Mouse (Mus musculus) liver, embryonic 14.5 days (tissue): ENCODE measurements around the gene Cyp1b1. TPM values are rescaled to one million over a fixed set of nuclear protein-coding genes. Genes with fewer than 3 reads are reported as not detected.

Source experiments
- ATAC-seq: fragments of 200-750 bp; cut with Nextera tagmentation; 2 replicates; pipeline ENCODE4 v1.8.0; 2017; ENCODE audit warnings: moderate number of reproducible peaks, mild to moderate bottlenecking, moderate library complexity; ENCODE audit not compliant: insufficient read depth
- DNase-seq, 3 experiments: peaks; one replicate each; pipeline ENCODE4 v3.0.0-alpha.2; 2012 to 2013; ENCODE audit warnings: low read depth in 3 of 3, low spot score in 3 of 3
- H3K27ac ChIP-seq: fragments of 300-500 bp; sonication (generic); 2 replicates; pipeline ENCODE4 v1.5.1; 2014; ENCODE audit warnings: moderate library complexity, mild to moderate bottlenecking, control low read depth, inconsistent platforms
- H3K27me3 ChIP-seq: fragments of 300-500 bp; sonication (generic); 2 replicates; pipeline ENCODE4 v1.6.1; 2014; ENCODE audit warnings: mild to moderate bottlenecking, low read length, moderate library complexity; ENCODE audit not compliant: control insufficient read depth, insufficient read depth
- H3K36me3 ChIP-seq: fragments of 300-500 bp; sonication (generic); replicated peaks from 2 replicates; pipeline ENCODE4 v1.6.1; 2014; ENCODE audit warnings: low read depth; ENCODE audit not compliant: control insufficient read depth, insufficient read depth
- H3K4me1 ChIP-seq, 2 experiments: fragments of 200-500 bp in 1 of 2; fragments of 300-500 bp in 1 of 2; sonication (generic) in 1 of 2; replicated peaks; 2 replicates each; pipeline ENCODE4 v1.6.1; 2012 to 2014; ENCODE audit warnings: antibody characterized with exemption in 1 of 2, inconsistent platforms in 1 of 2, low read length in 1 of 2; ENCODE audit not compliant: control insufficient read depth in 2 of 2, insufficient read depth in 2 of 2
- H3K4me2 ChIP-seq: fragments of 300-500 bp; sonication (generic); 2 replicates; pipeline ENCODE4 v1.6.1; 2014; ENCODE audit warnings: low read depth, mild to moderate bottlenecking, control low read depth, moderate library complexity
- H3K4me3 ChIP-seq, 2 experiments: fragments of 200-500 bp in 1 of 2; fragments of 300-500 bp in 1 of 2; sonication (generic) in 1 of 2; 2 replicates each; pipeline ENCODE4 v1.5.1; 2012 to 2014; ENCODE audit warnings: low read depth in 2 of 2, low read length in 2 of 2, mild to moderate bottlenecking in 2 of 2, control low read depth in 1 of 2, inconsistent platforms in 1 of 2, moderate library complexity in 1 of 2; ENCODE audit not compliant: insufficient read depth in 1 of 2
- H3K9ac ChIP-seq: fragments of 300-500 bp; sonication (generic); replicated peaks from 2 replicates; pipeline ENCODE4 v1.6.1; 2014; ENCODE audit warnings: mild to moderate bottlenecking, control low read depth, moderate library complexity
- H3K9me3 ChIP-seq: fragments of 300-500 bp; sonication (generic); 2 replicates; pipeline ENCODE4 v1.6.1; 2016; ENCODE audit warnings: low read length, mixed read lengths; ENCODE audit not compliant: control insufficient read depth
- CTCF ChIP-seq: IDR thresholded peaks from 2 replicates; pipeline ENCODE4 v1.5.1; 2016; ENCODE audit warnings: antibody characterized with exemption, low read depth, control low read depth
- EP300 ChIP-seq: IDR thresholded peaks from 2 replicates; pipeline ENCODE4 v1.6.1; 2016; ENCODE audit warnings: antibody characterized with exemption, low read depth
- WGBS: fragments of 180-500 bp; shearing (Covaris S2); extraction: QIAGEN DNeasy Blood & Tissue Kit; methylation state at CpG from one replicate; pipeline ENCODE4 v1.1.7; 2014; ENCODE audit not compliant: insufficient replicate concordance; 5-methylcytosine and 5-hydroxymethylcytosine counted together
- polyA plus RNA-seq, 2 experiments: library from polyadenylated mRNA; depleted of rRNA in 1 of 2; stranded (reverse) in 1 of 2; unstranded in 1 of 2; fragments of >200 nt; fragmentation: Nextera tagmentation in 1 of 2; extraction: Ambion mirVana in 1 of 2; gene quantifications; 2 replicates each; pipeline versions ENCODE4 v1.2.1 to v1.2.3; 2012 to 2014

The Cyp1b1 gene
- polyA plus RNA-seq, 2 experiments: 0.13 TPM

DNA sequence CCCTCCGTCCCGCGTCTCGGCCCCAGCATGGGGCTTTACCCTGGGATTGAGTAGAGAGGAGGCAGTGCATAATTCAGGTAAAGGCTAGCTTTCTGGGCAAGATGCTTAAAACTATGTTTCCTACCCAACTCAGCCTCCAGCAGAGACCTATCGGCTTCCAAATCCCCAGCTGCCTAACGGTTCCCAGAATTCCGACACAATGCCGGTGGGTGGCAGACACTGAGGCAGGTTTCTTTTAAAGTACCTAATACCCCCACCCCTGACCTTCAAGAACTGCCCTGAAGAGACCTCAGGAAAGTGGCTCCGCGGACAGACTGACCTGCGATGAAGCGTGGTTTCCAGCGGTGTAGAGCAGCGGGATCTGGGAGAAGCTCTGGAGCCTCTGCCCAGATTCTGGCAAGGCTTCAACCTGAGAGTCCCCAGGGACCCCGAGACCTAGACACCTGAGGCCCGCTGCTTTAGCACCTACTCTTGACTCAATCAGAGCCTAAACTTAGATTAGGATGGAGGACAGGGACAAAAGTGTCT is 429 bp downstream of the Cyp1b1 start:
- Histone ChIP-seq H3K27me3 (peaks cover 66% of the 10 kb centered on the region), H3K4me1 (no peaks in the 10 kb centered on the region), H3K27ac (no peak overlapping the region), H3K4me2 (no peak overlapping the region; the same call in none of the 2 replicates), H3K4me3 (no peak overlapping the region), H3K36me3 (no peaks in the 10 kb centered on the region), H3K9ac (no peak overlapping the region), H3K9me3 (no peaks in the 10 kb centered on the region)
- no peak for TF ChIP-seq EP300
- TF ChIP-seq CTCF: no peak
- WGBS: 3% methylated on average over 16 of the region's 16 CpGs
- DNase-seq: no peak
- ATAC-seq: no peak

DNA sequence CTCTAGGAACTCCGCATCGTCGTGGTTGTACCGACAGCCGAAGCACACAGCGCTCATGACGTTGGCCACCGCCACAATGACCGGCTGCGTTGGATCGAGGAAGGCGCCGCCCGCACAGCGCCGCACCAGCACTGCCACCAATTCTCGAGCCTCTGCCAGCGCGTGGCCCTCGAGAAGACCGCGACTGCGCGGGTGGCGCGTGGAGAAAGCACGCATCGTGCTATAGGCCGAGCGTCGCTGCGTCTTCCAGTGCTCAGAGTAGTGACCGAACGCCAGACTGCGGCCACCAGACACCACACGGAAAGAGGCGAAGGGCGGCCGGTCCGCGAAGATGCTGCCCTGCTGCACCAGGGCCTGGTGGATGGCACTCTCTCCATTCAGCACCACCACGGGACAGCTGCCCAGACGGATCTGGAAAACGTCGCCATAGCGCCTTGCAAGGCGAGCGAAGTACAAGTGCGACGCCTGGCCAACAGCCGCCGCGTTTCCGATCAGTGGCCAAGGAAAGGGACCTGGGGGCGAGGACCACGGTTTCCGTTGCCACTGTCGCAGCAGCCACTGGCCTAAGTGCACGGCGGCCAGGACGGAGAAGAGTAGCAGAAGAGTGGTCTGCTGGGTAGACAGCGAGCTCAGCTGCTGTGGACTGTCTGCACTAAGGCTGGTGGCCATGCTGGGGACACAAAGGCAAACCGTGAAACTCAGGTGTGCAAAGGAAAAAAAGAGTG is 1.1 kb downstream of the Cyp1b1 start:
- peaks cover 66% of the 10 kb centered on the region for H3K27me3 ChIP-seq
- no peaks in the 10 kb centered on the region for H3K4me1 ChIP-seq
- DNase-seq (no peak), ATAC-seq (no peak)
- no peaks in the 10 kb centered on the region for H3K36me3 ChIP-seq
- no peaks in the 10 kb centered on the region for H3K9me3 ChIP-seq
- TF ChIP-seq CTCF (no peak), EP300 (no peak)
- H3K27ac ChIP-seq: no peak overlapping the region
- no peak overlapping the region for H3K9ac ChIP-seq
- 2% methylated on average over 63 of the region's 63 CpGs for WGBS
- peak overlapping the region in 1 of 2 experiments; percentile 29; a peak in 2 of 4 replicates for H3K4me3 ChIP-seq
- peak overlapping the region; percentile 41 for H3K4me2 ChIP-seq

- no peak for DNase-seq
- no peak overlapping the region for H3K27ac ChIP-seq
- WGBS: 2% methylated on average over 24 of the region's 24 CpGs
- no peaks in the 10 kb centered on the region for H3K4me1 ChIP-seq
- TF ChIP-seq CTCF: no peak
- no peak for TF ChIP-seq EP300
- no peak overlapping the region for H3K9ac ChIP-seq
- H3K4me3 ChIP-seq: peak overlapping the region in 1 of 2 experiments; percentile 29; a peak in 2 of 4 replicates
- no peak for ATAC-seq
- peaks cover 66% of the 10 kb centered on the region for H3K27me3 ChIP-seq
- H3K9me3 ChIP-seq: no peaks in the 10 kb centered on the region
- H3K4me2 ChIP-seq: peak overlapping the region; percentile 41
- no peaks in the 10 kb centered on the region for H3K36me3 ChIP-seq
These were observed 1.6 kb downstream of the Cyp1b1 start for GRCm38 (mm10) chr17:79713276-79713642.

- no peak for DNase-seq
- Histone ChIP-seq H3K4me1 (no peaks in the 10 kb centered on the region), H3K9me3 (no peaks in the 10 kb centered on the region), H3K4me3 (no peak overlapping the region), H3K27ac (no peak overlapping the region), H3K36me3 (no peaks in the 10 kb centered on the region), H3K27me3 (peaks cover 66% of the 10 kb centered on the region), H3K9ac (no peak overlapping the region), H3K4me2 (no peak overlapping the region)
- TF ChIP-seq CTCF (no peak), EP300 (no peak)
- ATAC-seq: no peak
- WGBS: 11% methylated on average over 9 of the region's 9 CpGs
These were observed 2.3 kb downstream of the Cyp1b1 start for GRCm38 (mm10) chr17:79712536-79712935.

- TF ChIP-seq CTCF: no peak
- no peak for TF ChIP-seq EP300
- no peaks in the 10 kb centered on the region for H3K9me3 ChIP-seq
- no peak overlapping the region for H3K27ac ChIP-seq
- no peak overlapping the region for H3K4me2 ChIP-seq
- no peaks in the 10 kb centered on the region for H3K4me1 ChIP-seq
- H3K27me3 ChIP-seq: peaks cover 61% of the 10 kb centered on the region
- H3K9ac ChIP-seq: no peak overlapping the region
- no peak overlapping the region for H3K4me3 ChIP-seq
- no peaks in the 10 kb centered on the region for H3K36me3 ChIP-seq
- 16% methylated on average over 6 of the region's 6 CpGs for WGBS
- DNase-seq: no peak
- ATAC-seq: no peak
These were observed 2.9 kb downstream of the Cyp1b1 start for GRCm38 (mm10) chr17:79711944-79712343.
